Mouse (Mus musculus) testis, postnatal 10 days (tissue): ENCODE results near the gene Unc45a.
"Not testable (repeated sequence)": the region's sequence is repeated elsewhere in the genome, so short reads cannot be mapped to it uniquely, and the experiment has no call there.

Source experiments
- DNase-seq: peaks from one replicate; pipeline ENCODE4 v3.0.0; 2021; ENCODE audit warnings: low spot score

Gene Unc45a

GRCm38 (mm10) chr7:80325292-80325868 is 15.4 kb downstream of the Unc45a start:
- DNase-seq, result no peak

GRCm38 (mm10) chr7:80324816-80325119 is 16.0 kb downstream of the Unc45a start:
- not testable (repeated sequence) for DNase-seq

- peak; percentile 97 for DNase-seq
These were observed 16.6 kb downstream of the Unc45a start, which contains the start of gene Rccd1 for GRCm38 (mm10) chr7:80324043-80324815. TSS of gene Rccd1 (minus strand) at chr7:80324454.

GRCm38 (mm10) chr7:80323336-80323735 is 17.5 kb downstream of the Unc45a start:
- DNase-seq, result no peak

- DNase-seq, result no peak
These were observed 20.8 kb downstream of the Unc45a start for GRCm38 (mm10) chr7:80319846-80320496.

- no peak for DNase-seq
These were observed 22.1 kb downstream of the Unc45a start for GRCm38 (mm10) chr7:80318670-80319069.

GRCm38 (mm10) chr7:80317439-80318115 is 23.2 kb downstream of the Unc45a start:
- no peak for DNase-seq

- no peak for DNase-seq
These were observed 25.1 kb downstream of the Unc45a start for GRCm38 (mm10) chr7:80315733-80316132.

- no peak for DNase-seq
These were observed 30.0 kb downstream of the Unc45a start for GRCm38 (mm10) chr7:80310771-80311170.

- DNase-seq, result no peak
These were observed 33.0 kb downstream of the Unc45a start for GRCm38 (mm10) chr7:80307766-80308165.

GRCm38 (mm10) chr7:80301522-80301921 is 39.3 kb downstream of the Unc45a start:
- DNase-seq, result no peak

- no peak for DNase-seq
These were observed 41.2 kb downstream of the Unc45a start for GRCm38 (mm10) chr7:80299568-80299967.

- DNase-seq, result no peak
These were observed 42.1 kb downstream of the Unc45a start for GRCm38 (mm10) chr7:80298754-80299153.

GRCm38 (mm10) chr7:80297041-80297440 is 43.8 kb downstream of the Unc45a start:
- no peak for DNase-seq

GRCm38 (mm10) chr7:80296462-80296861 is 44.3 kb downstream of the Unc45a start:
- DNase-seq, result no peak

GRCm38 (mm10) chr7:80294764-80295648 is 45.8 kb downstream of the Unc45a start:
- no peak for DNase-seq

- DNase-seq, result peak; percentile 97
These were observed 46.6 kb downstream of the Unc45a start, which contains the start of gene Prc1 for GRCm38 (mm10) chr7:80294062-80294763. TSS of gene Prc1 (plus strand) at chr7:80294450.

- no peak for DNase-seq
These were observed 53.1 kb downstream of the Unc45a start for GRCm38 (mm10) chr7:80287736-80288135.

- DNase-seq, result no peak
These were observed 55.1 kb downstream of the Unc45a start for GRCm38 (mm10) chr7:80285725-80286124.

GRCm38 (mm10) chr7:80284391-80284790 is 56.4 kb downstream of the Unc45a start:
- DNase-seq, result no peak
